Mouse (Mus musculus): ENCODE data around the gene Agtpbp1. TPM values are rescaled to one million over a fixed set of nuclear protein-coding genes. Genes with fewer than 3 reads are reported as not detected.

Gene Agtpbp1
- 22.0 and 31.3 TPM in 2 replicates for polyA plus RNA-seq (2014; fragmentation: Nextera tagmentation; extraction: Ambion mirVana)

DNA sequence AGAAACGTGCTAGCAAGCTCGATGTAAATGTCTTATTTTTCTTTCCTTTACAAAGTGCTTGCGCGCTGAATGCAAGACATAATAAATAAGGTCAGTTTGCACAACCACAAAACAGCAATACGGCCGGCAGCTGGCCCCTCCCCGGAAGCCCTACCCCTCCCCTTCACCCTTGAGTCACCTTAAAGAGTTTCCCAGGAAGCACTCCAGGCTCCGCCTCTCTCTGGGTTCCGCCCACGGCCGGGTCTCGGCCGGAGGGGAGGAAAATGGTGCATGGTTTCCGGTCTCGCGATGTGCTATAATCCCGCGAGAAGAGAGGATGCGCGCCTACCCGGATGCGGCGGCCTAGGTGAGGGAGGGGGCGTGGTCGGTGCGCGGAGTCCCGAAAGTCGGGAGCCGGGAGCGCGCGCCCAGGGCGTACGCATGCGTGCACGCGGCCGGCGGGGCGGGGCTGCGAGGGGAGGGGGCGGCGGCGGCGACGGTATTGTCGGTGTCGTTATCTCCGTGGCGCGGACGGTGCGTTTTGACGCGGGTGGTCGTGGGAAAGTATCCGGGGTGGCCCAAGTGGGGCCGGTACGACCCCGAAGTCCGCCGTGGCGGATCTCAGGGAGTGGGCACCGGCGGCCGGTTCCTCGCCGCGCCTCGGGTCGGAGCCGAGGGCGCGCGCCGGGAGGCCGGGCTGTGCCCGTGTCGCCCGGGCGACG lies at the start of gene Agtpbp1, which contains the start of gene Naa35:
Agtpbp1 (minus strand) TSS at position 281 of the 701 bp plus-strand sequence.
Naa35 (plus strand) TSS at position 313 of the 701 bp plus-strand sequence.
- peak within 1 kb of the TSS; percentile 86 for H3K9ac ChIP-seq (ENCODE audit: low read depth, low read length)
- under 1% methylated on average over 57 of the region's 83 CpGs for WGBS
- DNase-seq (ENCODE audit: low spot score), result peak; percentile 100

DNA sequence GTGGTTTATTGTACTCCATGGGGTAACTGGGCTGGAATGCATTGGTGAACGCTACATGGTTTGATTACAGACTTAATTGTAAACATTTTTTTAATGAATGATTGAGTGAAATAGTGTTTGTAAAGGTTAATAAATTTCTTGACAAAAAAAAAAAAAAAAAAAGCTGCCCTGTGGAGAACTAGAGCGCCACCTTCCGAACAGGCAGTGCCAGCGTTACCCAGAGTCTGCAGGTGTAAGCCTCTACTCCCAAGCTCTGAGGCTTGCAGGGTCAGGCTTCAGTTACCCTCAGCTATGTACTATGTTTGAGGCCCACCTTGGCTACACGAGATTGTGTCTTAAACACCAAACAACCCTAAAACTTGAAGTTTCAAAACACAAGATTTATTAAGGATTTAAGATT lies 49.6 kb upstream of the Agtpbp1 start:
- Histone ChIP-seq H3K4me1 (replicated peaks; ENCODE audit: control insufficient read depth, insufficient read depth, low read length) (no peaks in the 10 kb centered on the region), H3K9ac (ENCODE audit: low read depth, low read length) (no peak overlapping the region), H3K27ac (ENCODE audit: low read depth, low read length) (no peak overlapping the region), H3K36me3 (ENCODE audit: control insufficient read depth, insufficient read depth, low read length) (peaks cover 17% of the 10 kb centered on the region), H3K4me3 (ENCODE audit: low read depth, low read length) (no peak overlapping the region), H3K9me3 (ENCODE audit: control insufficient read depth, low read length) (no peaks in the 10 kb centered on the region), H3K4me2 (replicated peaks; ENCODE audit: low read depth, low read length) (no peak overlapping the region), H3K27me3 (ENCODE audit: control insufficient read depth, insufficient read depth, low read length) (no peaks in the 10 kb centered on the region)
- no peak for ATAC-seq (ENCODE audit: low FRiP score)
- DNase-seq (ENCODE audit: low spot score), result no peak
- 78% methylated on average over 5 of the region's 5 CpGs for WGBS

More for the DNA sequence above, at the start of gene Agtpbp1, which contains the start of gene Naa35:
- H3K9me3 ChIP-seq (ENCODE audit: control insufficient read depth, low read length), result no peaks in the 10 kb centered on the region
- H3K27me3 ChIP-seq (ENCODE audit: control insufficient read depth, insufficient read depth, low read length), result no peaks in the 10 kb centered on the region
- no peaks in the 10 kb centered on the region for H3K36me3 ChIP-seq (ENCODE audit: control insufficient read depth, insufficient read depth, low read length)
- ATAC-seq (ENCODE audit: low FRiP score), result peak; percentile 99
- peak within 1 kb of the TSS; percentile 89 for H3K4me3 ChIP-seq (ENCODE audit: low read depth, low read length)
- peak within 1 kb of the TSS; percentile 61 for H3K27ac ChIP-seq (ENCODE audit: low read depth, low read length)
- H3K4me2 ChIP-seq (replicated peaks; ENCODE audit: low read depth, low read length), result peak within 1 kb of the TSS; percentile 79
- H3K4me1 ChIP-seq (replicated peaks; ENCODE audit: control insufficient read depth, insufficient read depth, low read length), result 0 out of 2 replicates have a peak, but pooled peaks cover 2% of the 10 kb centered on the region

GRCm38 (mm10) chr13:59626739-59627138 lies 41.7 kb upstream of the Agtpbp1 start:
- 92% methylated on average over 7 of the region's 7 CpGs for WGBS

DNA sequence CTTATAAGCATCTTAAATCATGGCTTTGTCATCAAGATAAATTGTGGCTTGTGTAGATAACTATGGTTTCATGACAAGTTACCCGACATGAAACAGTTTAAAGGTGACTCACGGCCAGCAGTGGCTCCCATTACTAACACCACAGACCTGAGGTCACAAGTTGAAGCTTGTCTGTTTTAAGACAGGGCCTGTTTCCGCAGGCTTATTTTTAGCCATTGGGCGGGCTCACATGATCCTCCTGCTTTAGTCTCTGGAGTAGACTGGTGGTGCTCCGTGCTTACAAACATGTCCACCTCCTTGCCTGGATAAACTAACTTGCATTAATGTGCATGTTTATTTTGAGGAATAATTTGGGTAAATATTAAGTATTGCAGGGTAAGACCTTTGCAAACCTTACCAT lies 39.9 kb upstream of the Agtpbp1 start:
- no peak overlapping the region for H3K27ac ChIP-seq (ENCODE audit: low read depth, low read length)
- H3K4me3 ChIP-seq (ENCODE audit: low read depth, low read length), result no peak overlapping the region
- H3K27me3 ChIP-seq (ENCODE audit: control insufficient read depth, insufficient read depth, low read length), result no peaks in the 10 kb centered on the region
- no peaks in the 10 kb centered on the region for H3K9me3 ChIP-seq (ENCODE audit: control insufficient read depth, low read length)
- H3K4me1 ChIP-seq (replicated peaks; ENCODE audit: control insufficient read depth, insufficient read depth, low read length), result no peaks in the 10 kb centered on the region
- H3K9ac ChIP-seq (ENCODE audit: low read depth, low read length), result no peak overlapping the region
- DNase-seq (ENCODE audit: low spot score) (no peak), ATAC-seq (ENCODE audit: low FRiP score) (no peak)
- H3K4me2 ChIP-seq (replicated peaks; ENCODE audit: low read depth, low read length), result no peak overlapping the region
- 89% methylated on average over 5 of the region's 5 CpGs for WGBS
- peaks cover 7% of the 10 kb centered on the region; the same call in 1 of the 2 replicates for H3K36me3 ChIP-seq (ENCODE audit: control insufficient read depth, insufficient read depth, low read length)

More at GRCm38 (mm10) chr13:59626739-59627138, 41.7 kb upstream of the Agtpbp1 start:
- H3K36me3 ChIP-seq (ENCODE audit: control insufficient read depth, insufficient read depth, low read length), result peaks cover 7% of the 10 kb centered on the region; the same call in 1 of the 2 replicates
- DNase-seq (ENCODE audit: low spot score) (no peak), ATAC-seq (ENCODE audit: low FRiP score) (no peak)
- H3K4me2 ChIP-seq (replicated peaks; ENCODE audit: low read depth, low read length), result no peak overlapping the region
- no peak overlapping the region for H3K27ac ChIP-seq (ENCODE audit: low read depth, low read length)
- H3K4me1 ChIP-seq (replicated peaks; ENCODE audit: control insufficient read depth, insufficient read depth, low read length), result no peaks in the 10 kb centered on the region
- no peak overlapping the region for H3K4me3 ChIP-seq (ENCODE audit: low read depth, low read length)
- H3K27me3 ChIP-seq (ENCODE audit: control insufficient read depth, insufficient read depth, low read length), result no peaks in the 10 kb centered on the region
- no peak overlapping the region for H3K9ac ChIP-seq (ENCODE audit: low read depth, low read length)
- no peaks in the 10 kb centered on the region for H3K9me3 ChIP-seq (ENCODE audit: control insufficient read depth, low read length)

DNA sequence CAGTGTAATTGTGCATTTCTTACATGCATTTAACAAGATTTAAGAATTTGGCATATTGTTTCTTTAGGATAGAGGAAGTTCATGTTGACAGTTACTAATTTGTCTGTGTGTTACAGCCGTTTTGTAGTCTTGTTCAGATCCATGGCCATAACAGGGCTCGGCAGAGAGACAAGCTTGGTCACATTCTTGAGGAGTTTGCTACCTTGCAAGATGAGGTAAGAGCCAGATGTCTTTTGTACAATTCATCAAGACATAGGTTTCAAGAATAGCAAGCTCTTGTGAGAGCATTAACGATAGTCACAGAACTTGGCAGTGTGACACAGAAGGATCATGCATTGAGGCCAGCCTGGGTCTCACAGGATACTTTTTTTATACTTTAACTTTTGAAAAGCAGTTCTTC lies 39.4 kb upstream of the Agtpbp1 start:
- H3K4me1 ChIP-seq (replicated peaks; ENCODE audit: control insufficient read depth, insufficient read depth, low read length), result no peaks in the 10 kb centered on the region
- WGBS, result 87% methylated on average over 3 of the region's 3 CpGs
- peaks cover 7% of the 10 kb centered on the region; the same call in 1 of the 2 replicates for H3K36me3 ChIP-seq (ENCODE audit: control insufficient read depth, insufficient read depth, low read length)
- no peak for DNase-seq (ENCODE audit: low spot score)
- H3K9ac ChIP-seq (ENCODE audit: low read depth, low read length), result no peak overlapping the region
- H3K27me3 ChIP-seq (ENCODE audit: control insufficient read depth, insufficient read depth, low read length), result no peaks in the 10 kb centered on the region
- no peak overlapping the region for H3K27ac ChIP-seq (ENCODE audit: low read depth, low read length)
- H3K4me2 ChIP-seq (replicated peaks; ENCODE audit: low read depth, low read length), result no peak overlapping the region
- no peaks in the 10 kb centered on the region for H3K9me3 ChIP-seq (ENCODE audit: control insufficient read depth, low read length)
- no peak for ATAC-seq (ENCODE audit: low FRiP score)
- no peak overlapping the region for H3K4me3 ChIP-seq (ENCODE audit: low read depth, low read length)

GRCm38 (mm10) chr13:59621643-59622489 lies 36.8 kb upstream of the Agtpbp1 start:
- Histone ChIP-seq H3K27me3 (ENCODE audit: control insufficient read depth, insufficient read depth, low read length) (no peaks in the 10 kb centered on the region), H3K4me2 (replicated peaks; ENCODE audit: low read depth, low read length) (no peak overlapping the region), H3K36me3 (ENCODE audit: control insufficient read depth, insufficient read depth, low read length) (0 out of 2 replicates have a peak, but pooled peaks cover 9% of the 10 kb centered on the region), H3K4me3 (ENCODE audit: low read depth, low read length) (no peak overlapping the region), H3K9me3 (ENCODE audit: control insufficient read depth, low read length) (no peaks in the 10 kb centered on the region), H3K9ac (ENCODE audit: low read depth, low read length) (no peak overlapping the region), H3K4me1 (replicated peaks; ENCODE audit: control insufficient read depth, insufficient read depth, low read length) (no peaks in the 10 kb centered on the region), H3K27ac (ENCODE audit: low read depth, low read length) (no peak overlapping the region)
- DNase-seq (ENCODE audit: low spot score) (no peak), ATAC-seq (ENCODE audit: low FRiP score) (no peak)
- WGBS, result 88% methylated on average over 7 of the region's 7 CpGs

DNA sequence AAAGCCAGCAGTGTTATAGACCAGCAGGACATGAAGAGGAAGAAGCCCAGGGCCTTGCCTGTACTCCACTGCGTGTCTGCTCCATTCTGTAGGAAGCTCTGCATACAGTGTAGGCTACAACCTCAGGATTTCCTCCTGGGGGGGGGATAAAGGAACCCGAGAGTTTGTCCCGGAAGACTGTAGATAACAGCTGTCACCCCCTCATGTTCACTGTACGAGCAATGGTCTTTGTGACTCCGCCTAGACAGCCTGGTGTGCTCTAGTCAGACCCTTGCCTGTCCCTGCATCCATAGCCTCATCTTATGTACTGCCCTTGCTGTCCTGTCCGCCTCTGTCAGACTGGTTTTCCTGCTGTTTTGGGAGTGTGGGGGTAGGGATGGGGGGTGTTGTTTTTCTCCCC lies 33.4 kb upstream of the Agtpbp1 start:
- Histone ChIP-seq H3K9ac (ENCODE audit: low read depth, low read length) (no peak overlapping the region), H3K27ac (ENCODE audit: low read depth, low read length) (no peak overlapping the region), H3K9me3 (ENCODE audit: control insufficient read depth, low read length) (no peaks in the 10 kb centered on the region), H3K4me2 (replicated peaks; ENCODE audit: low read depth, low read length) (no peak overlapping the region), H3K4me3 (ENCODE audit: low read depth, low read length) (no peak overlapping the region), H3K4me1 (replicated peaks; ENCODE audit: control insufficient read depth, insufficient read depth, low read length) (no peaks in the 10 kb centered on the region), H3K27me3 (ENCODE audit: control insufficient read depth, insufficient read depth, low read length) (no peaks in the 10 kb centered on the region), H3K36me3 (ENCODE audit: control insufficient read depth, insufficient read depth, low read length) (peaks cover 14% of the 10 kb centered on the region; the same call in 1 of the 2 replicates)
- DNase-seq (ENCODE audit: low spot score) (no peak), ATAC-seq (ENCODE audit: low FRiP score) (no peak)
- WGBS, result 92% methylated on average over 6 of the region's 6 CpGs

DNA sequence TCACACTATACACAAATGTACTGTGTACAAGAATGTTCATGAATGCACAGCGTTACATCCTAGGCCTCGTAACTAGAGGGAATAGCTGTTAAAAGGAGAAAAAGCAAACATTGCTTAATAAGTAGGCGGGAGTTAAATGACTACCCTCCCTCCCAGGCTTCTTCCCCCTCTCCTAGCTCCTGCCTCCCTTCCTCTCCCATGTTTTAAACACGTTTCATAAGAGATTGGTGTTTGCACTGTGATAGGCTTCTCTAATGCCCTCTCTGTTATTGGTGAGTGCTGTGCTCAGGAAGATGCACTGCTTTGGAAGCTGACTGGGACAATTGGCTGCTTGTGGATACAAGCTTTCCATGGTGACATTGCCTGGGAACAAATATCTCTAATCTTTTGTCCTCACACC lies 30.5 kb upstream of the Agtpbp1 start:
- H3K9ac ChIP-seq (ENCODE audit: low read depth, low read length), result no peak overlapping the region
- peaks cover 16% of the 10 kb centered on the region; the same call in 1 of the 2 replicates for H3K36me3 ChIP-seq (ENCODE audit: control insufficient read depth, insufficient read depth, low read length)
- no peak overlapping the region for H3K4me3 ChIP-seq (ENCODE audit: low read depth, low read length)
- H3K9me3 ChIP-seq (ENCODE audit: control insufficient read depth, low read length), result no peaks in the 10 kb centered on the region
- WGBS, result 84% methylated on average over 4 of the region's 4 CpGs
- H3K27ac ChIP-seq (ENCODE audit: low read depth, low read length), result no peak overlapping the region
- H3K4me2 ChIP-seq (replicated peaks; ENCODE audit: low read depth, low read length), result no peak overlapping the region
- H3K4me1 ChIP-seq (replicated peaks; ENCODE audit: control insufficient read depth, insufficient read depth, low read length), result no peaks in the 10 kb centered on the region
- no peak for DNase-seq (ENCODE audit: low spot score)
- no peak for ATAC-seq (ENCODE audit: low FRiP score)
- H3K27me3 ChIP-seq (ENCODE audit: control insufficient read depth, insufficient read depth, low read length), result no peaks in the 10 kb centered on the region
